Mouse (Mus musculus) testis, adult 2 months (tissue): ENCODE results near the gene Dcun1d4.

Source experiments
- CTCF ChIP-seq: fragments of 200-500 bp; IDR thresholded peaks from 2 replicates; pipeline ENCODE4 v1.5.1; 2012; ENCODE audit warnings: low read depth, mild to moderate bottlenecking, inconsistent platforms, low read length, moderate library complexity; ENCODE audit not compliant: control insufficient read depth, insufficient read depth, insufficient replicate concordance
- POLR2A ChIP-seq: fragments of 200-500 bp; IDR thresholded peaks from 2 replicates; pipeline ENCODE4 v1.6.1; 2012; ENCODE audit warnings: low read depth, mild to moderate bottlenecking, inconsistent platforms, low read length, moderate library complexity; ENCODE audit not compliant: control insufficient read depth

DNA sequence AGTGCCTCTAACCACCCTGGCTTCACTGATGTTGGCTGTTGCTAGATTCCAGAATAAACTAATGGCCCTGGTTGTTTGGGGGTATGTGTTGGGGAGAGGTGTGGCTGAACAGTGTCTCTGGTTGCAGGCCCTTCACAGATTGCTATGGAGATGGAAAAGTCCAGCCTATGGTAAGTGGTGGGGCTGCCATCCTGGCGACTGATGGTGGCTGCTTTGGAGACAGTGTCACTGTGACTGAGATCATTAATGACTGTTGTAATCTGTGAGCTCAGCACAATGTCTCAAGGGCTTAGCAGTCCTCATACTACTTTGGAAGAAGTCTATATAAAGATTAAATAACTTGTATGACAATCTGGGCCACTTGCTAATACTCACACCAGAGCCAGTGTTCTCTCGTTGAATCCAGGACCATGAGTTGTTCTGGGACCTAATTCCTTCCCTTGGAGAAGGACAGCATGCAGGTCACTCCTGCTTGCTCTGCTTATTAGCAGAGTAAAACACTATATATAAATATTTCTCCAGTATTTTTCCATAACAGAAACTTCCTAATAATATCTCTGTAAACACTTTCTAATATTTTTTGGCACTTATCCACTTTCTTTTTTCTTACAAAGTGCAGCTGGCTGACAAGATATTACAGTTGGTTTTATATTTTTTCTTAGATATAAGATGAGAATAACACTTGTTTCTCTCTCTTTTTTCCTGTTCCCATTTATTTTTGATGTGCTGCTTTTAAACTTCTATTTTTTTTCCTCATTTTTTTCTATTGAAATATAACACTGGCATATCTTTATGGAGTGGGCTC, 26.1 kb upstream of the Dcun1d4 start:
- TF ChIP-seq POLR2A (no peak), CTCF (no peak)
